Mouse (Mus musculus): ENCODE results near the gene Phf2. TPM values are rescaled to one million over a fixed set of nuclear protein-coding genes. Genes with fewer than 3 reads are reported as not detected.

Gene Phf2
- 23.6 TPM for polyA plus RNA-seq (2014; fragmentation: Illumina TruSeq; extraction: RNeasy Lipid Tissue Mini Kit (QIAGEN cat#74804); ENCODE audit: low read depth, low replicate concordance)

GRCm38 (mm10) chr13:48870771-48871731, at the start of gene Phf2:
Gene Phf2 (minus strand): TSS chr13:48871119.

Other genes with a start within 250 kb of the Phf2 start
- gene Ptpdc1, start 245.5 kb downstream of the Phf2 start, polyA plus RNA-seq (2014; fragmentation: Illumina TruSeq; extraction: RNeasy Lipid Tissue Mini Kit (QIAGEN cat#74804); ENCODE audit: low read depth, low replicate concordance): 6.6 TPM
- gene Barx1, start 208.1 kb downstream of the Phf2 start, polyA plus RNA-seq (2014; fragmentation: Illumina TruSeq; extraction: RNeasy Lipid Tissue Mini Kit (QIAGEN cat#74804); ENCODE audit: low read depth, low replicate concordance): not detected
- gene Fam120a, start 96.9 kb upstream of the Phf2 start, polyA plus RNA-seq (2014; fragmentation: Illumina TruSeq; extraction: RNeasy Lipid Tissue Mini Kit (QIAGEN cat#74804); ENCODE audit: low read depth, low replicate concordance): 64.8 TPM